Mouse (Mus musculus) hindbrain, embryonic 15.5 days (tissue): Measurements from ENCODE around the gene Runx1. TPM values are rescaled to one million over a fixed set of nuclear protein-coding genes. Genes with fewer than 3 reads are reported as not detected.

Source experiments
- ATAC-seq: fragments of 200-750 bp; cut with Nextera tagmentation; 2 replicates; pipeline ENCODE4 v1.8.0; 2017; ENCODE audit warnings: low read depth, moderate number of reproducible peaks, moderate TSS enrichment; ENCODE audit not compliant: low FRiP score
- H3K27ac ChIP-seq: fragments of 300-500 bp; sonication (generic); replicated peaks from 2 replicates; pipeline ENCODE4 v1.5.1; 2015; ENCODE audit warnings: mild to moderate bottlenecking, inconsistent platforms
- H3K27me3 ChIP-seq: fragments of 300-500 bp; sonication (generic); 2 replicates; pipeline ENCODE4 v1.6.1; 2015; ENCODE audit warnings: control low read depth, inconsistent platforms
- H3K36me3 ChIP-seq: fragments of 300-500 bp; sonication (generic); 2 replicates; pipeline ENCODE4 v1.6.1; 2015; ENCODE audit warnings: control low read depth, inconsistent platforms
- H3K4me1 ChIP-seq: fragments of 300-500 bp; sonication (generic); replicated peaks from 2 replicates; pipeline ENCODE4 v1.6.1; 2015; ENCODE audit warnings: control low read depth, inconsistent platforms
- H3K4me2 ChIP-seq: fragments of 300-500 bp; sonication (generic); 2 replicates; pipeline ENCODE4 v1.6.1; 2015; ENCODE audit warnings: moderate library complexity, mild to moderate bottlenecking, inconsistent platforms
- H3K4me3 ChIP-seq: fragments of 300-500 bp; sonication (generic); 2 replicates; pipeline ENCODE4 v1.5.1; 2015; ENCODE audit warnings: mild to moderate bottlenecking, inconsistent platforms
- H3K9ac ChIP-seq: fragments of 300-500 bp; sonication (generic); 2 replicates; pipeline ENCODE4 v1.6.1; 2015; ENCODE audit warnings: inconsistent platforms
- H3K9me3 ChIP-seq: fragments of 300-500 bp; sonication (generic); 2 replicates; pipeline ENCODE4 v1.6.1; 2016; ENCODE audit warnings: control low read depth, inconsistent platforms
- WGBS: fragments of 180-500 bp; shearing (Covaris S2); methylation state at CpG from one replicate; pipeline ENCODE4 v1.1.7; 2015; 5-methylcytosine and 5-hydroxymethylcytosine counted together
- polyA plus RNA-seq: library from polyadenylated mRNA; unstranded; fragments of >200 nt; fragmentation: Nextera tagmentation; extraction: Ambion mirVana; gene quantifications from 2 replicates; pipeline ENCODE4 v1.2.1, GENCODE M21; 2015

The Runx1 gene
- polyA plus RNA-seq, 1 experiment from 2014 or later = 1.1 TPM

DNA sequence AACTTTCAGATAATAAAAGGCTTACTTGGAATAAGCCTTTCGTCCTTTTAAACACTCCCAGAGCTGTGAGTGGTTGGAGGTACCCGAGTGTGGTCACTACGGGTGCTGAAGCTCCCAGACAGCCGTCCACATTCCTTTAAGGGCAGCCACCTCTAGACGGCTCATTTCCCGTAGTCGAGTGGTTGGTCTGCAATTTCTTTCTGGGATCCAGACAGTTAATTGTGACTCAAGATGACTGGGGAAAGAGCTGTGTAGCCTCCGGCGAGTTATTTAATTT, 273.9 kb downstream of the Runx1 start:
- Histone ChIP-seq H3K36me3 (no peaks in the 10 kb centered on the region), H3K9me3 (no peaks in the 10 kb centered on the region), H3K9ac (no peak overlapping the region), H3K4me1 (no peaks in the 10 kb centered on the region), H3K27me3 (no peaks in the 10 kb centered on the region), H3K4me2 (no peak overlapping the region), H3K27ac (no peak overlapping the region), H3K4me3 (no peak overlapping the region)
- no peak for ATAC-seq
- 84% methylated on average over 9 of the region's 9 CpGs for whole genome bisulfite sequencing
